Mouse (Mus musculus) hindbrain, embryonic 14.5 days (tissue): Measurements from ENCODE around the gene Elobl. TPM values are rescaled to one million over a fixed set of nuclear protein-coding genes. Genes with fewer than 3 reads are reported as not detected.
A peak's percentile ranks its signal among the peaks of the same experiment; 100 is the strongest.
"Not testable (repeated sequence)": the region's sequence is repeated elsewhere in the genome, so short reads cannot be mapped to it uniquely, and the experiment has no call there.

Source experiments
- ATAC-seq: fragments of 200-750 bp; cut with Nextera tagmentation; 2 replicates; pipeline ENCODE4 v1.8.0; 2017; ENCODE audit warnings: moderate number of reproducible peaks, mild to moderate bottlenecking, moderate TSS enrichment, moderate library complexity; ENCODE audit not compliant: low FRiP score
- DNase-seq: peaks from one replicate; pipeline ENCODE4 v3.0.0-alpha.2; 2015; ENCODE audit warnings: low spot score
- H3K27ac ChIP-seq: fragments of 300-500 bp; sonication (generic); 2 replicates; pipeline ENCODE4 v1.5.1; 2014; ENCODE audit warnings: mild to moderate bottlenecking, moderate library complexity
- H3K27me3 ChIP-seq: fragments of 300-500 bp; sonication (generic); 2 replicates; pipeline ENCODE4 v1.6.1; 2014; ENCODE audit warnings: mild to moderate bottlenecking, low read length, mixed read lengths; ENCODE audit not compliant: control insufficient read depth, insufficient read depth
- H3K36me3 ChIP-seq: fragments of 300-500 bp; sonication (generic); replicated peaks from 2 replicates; pipeline ENCODE4 v1.6.1; 2014; ENCODE audit not compliant: control insufficient read depth, insufficient read depth
- H3K4me1 ChIP-seq: fragments of 300-500 bp; sonication (generic); replicated peaks from 2 replicates; pipeline ENCODE4 v1.6.1; 2014; ENCODE audit warnings: antibody characterized with exemption, low read length, mixed read lengths; ENCODE audit not compliant: control insufficient read depth, insufficient read depth
- H3K4me2 ChIP-seq: fragments of 300-500 bp; sonication (generic); replicated peaks from 2 replicates; pipeline ENCODE4 v1.6.1; 2014; ENCODE audit warnings: mild to moderate bottlenecking, moderate library complexity
- H3K4me3 ChIP-seq: fragments of 300-500 bp; sonication (generic); replicated peaks from 2 replicates; pipeline ENCODE4 v1.5.1; 2014; ENCODE audit warnings: mild to moderate bottlenecking, low read length
- H3K9ac ChIP-seq: fragments of 300-500 bp; sonication (generic); 2 replicates; pipeline ENCODE4 v1.6.1; 2014
- H3K9me3 ChIP-seq: fragments of 300-500 bp; sonication (generic); 2 replicates; pipeline ENCODE4 v1.6.1; 2016; ENCODE audit warnings: low read length; ENCODE audit not compliant: control insufficient read depth
- WGBS: fragments of 180-500 bp; shearing (Covaris S2); extraction: QIAGEN DNeasy Blood & Tissue Kit; methylation state at CpG from one replicate; pipeline ENCODE4 v1.1.7; 2014; 5-methylcytosine and 5-hydroxymethylcytosine counted together
- polyA plus RNA-seq: library from polyadenylated mRNA; unstranded; fragments of >200 nt; fragmentation: Nextera tagmentation; extraction: Ambion mirVana; gene quantifications from 2 replicates; pipeline ENCODE4 v1.2.1, GENCODE M21; 2014

Gene Elobl
- polyA plus RNA-seq, 1 experiment from 2014 or later, result not detected

GRCm38 (mm10) chr11:89002068-89002467, 35.3 kb upstream of the Elobl start:
- WGBS, result 94% methylated on average over 5 of the region's 5 CpGs
- Histone ChIP-seq H3K4me3 (no peak overlapping the region), H3K27me3 (peaks cover 23% of the 10 kb centered on the region), H3K36me3 (no peaks in the 10 kb centered on the region), H3K4me1 (no peaks in the 10 kb centered on the region), H3K27ac (no peak overlapping the region), H3K9me3 (no peaks in the 10 kb centered on the region), H3K9ac (no peak overlapping the region), H3K4me2 (no peak overlapping the region)
- DNase-seq (no peak), ATAC-seq (no peak)

DNA sequence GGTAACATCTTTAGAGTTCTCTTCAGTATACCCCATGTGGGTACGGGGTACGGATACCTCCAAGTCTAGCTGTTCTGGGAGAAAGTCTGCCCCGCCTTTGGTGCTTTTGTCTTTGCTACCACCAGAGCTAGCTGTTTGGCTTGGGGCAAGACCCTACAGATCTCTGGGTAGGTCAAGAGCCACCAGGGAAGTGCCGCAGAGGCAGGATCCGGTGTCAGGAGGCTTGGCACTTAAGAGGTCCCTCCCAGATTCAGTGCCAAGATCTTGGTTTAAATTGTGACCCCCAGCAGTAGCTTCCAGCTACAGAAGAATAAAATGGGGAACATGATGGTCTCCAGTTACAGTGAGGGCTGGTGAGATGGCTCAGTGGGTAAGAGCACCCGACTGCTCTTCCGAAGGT, 34.8 kb upstream of the Elobl start:
- WGBS, result 97% methylated on average over 7 of the region's 7 CpGs
- Histone ChIP-seq H3K4me3 (no peak overlapping the region), H3K9me3 (no peaks in the 10 kb centered on the region), H3K27ac (no peak overlapping the region), H3K9ac (no peak overlapping the region), H3K4me1 (no peaks in the 10 kb centered on the region), H3K36me3 (no peaks in the 10 kb centered on the region), H3K4me2 (no peak overlapping the region), H3K27me3 (peaks cover 23% of the 10 kb centered on the region)
- ATAC-seq (no peak), DNase-seq (no peak)

- H3K9ac ChIP-seq, result no peak overlapping the region
- no peaks in the 10 kb centered on the region for H3K4me1 ChIP-seq
- peak overlapping the region; percentile 33; the same call in 1 of the 2 replicates for H3K4me3 ChIP-seq
- H3K9me3 ChIP-seq, result no peaks in the 10 kb centered on the region
- peaks cover 23% of the 10 kb centered on the region for H3K27me3 ChIP-seq
- H3K27ac ChIP-seq, result no peak overlapping the region
- H3K36me3 ChIP-seq, result no peaks in the 10 kb centered on the region
- DNase-seq, result no peak
- ATAC-seq, result no peak
- H3K4me2 ChIP-seq, result peak overlapping the region; percentile 41
Observed at GRCm38 (mm10) chr11:89000527-89000819, 33.7 kb upstream of the Elobl start.

DNA sequence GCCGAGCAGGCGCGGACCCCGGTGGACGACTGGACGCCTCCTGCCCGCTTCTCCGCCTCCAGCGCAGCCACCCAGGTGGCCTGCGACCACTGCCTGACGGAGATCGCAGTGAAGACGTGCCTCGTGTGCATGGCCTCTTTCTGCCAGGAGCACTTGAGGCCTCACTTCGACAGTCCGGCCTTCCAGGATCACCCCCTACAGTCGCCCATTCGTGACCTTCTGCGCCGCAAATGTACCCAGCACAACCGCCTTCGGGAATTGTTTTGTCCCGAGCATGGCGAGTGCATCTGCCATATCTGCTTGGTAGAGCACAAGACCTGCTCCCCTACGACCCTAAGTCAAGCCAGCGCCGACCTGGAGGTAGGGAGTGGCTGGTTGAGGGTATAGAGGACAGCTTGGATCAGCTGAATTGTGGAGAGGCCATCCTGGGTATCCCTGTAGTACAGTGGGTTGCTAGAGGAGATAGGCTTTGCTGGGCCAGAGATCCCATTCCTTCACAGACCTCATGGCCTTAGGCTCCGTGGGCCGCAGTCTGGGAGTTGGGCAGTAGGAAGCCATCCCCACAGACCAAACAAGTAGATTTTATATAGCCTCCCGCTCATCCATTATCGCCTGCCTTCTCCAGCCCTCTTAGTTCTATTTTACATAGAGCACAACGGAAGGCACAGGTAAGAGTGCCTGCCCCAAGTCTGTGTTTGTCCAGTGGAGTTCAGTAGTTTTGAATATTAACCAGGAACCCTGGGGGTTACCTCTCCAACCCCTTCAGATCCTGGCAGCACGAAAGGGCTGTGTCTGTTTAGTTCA, 33.2 kb upstream of the Elobl start:
- no peak for DNase-seq
- Histone ChIP-seq H3K9ac (peak overlapping the region; percentile 36; the same call in 1 of the 2 replicates), H3K27ac (no peak overlapping the region; the same call in 1 of the 2 replicates), H3K4me2 (peak overlapping the region; percentile 41), H3K4me1 (no peaks in the 10 kb centered on the region), H3K4me3 (peak overlapping the region; percentile 33), H3K27me3 (peaks cover 23% of the 10 kb centered on the region), H3K9me3 (no peaks in the 10 kb centered on the region), H3K36me3 (no peaks in the 10 kb centered on the region)
- ATAC-seq, result no peak
- 32% methylated on average over 33 of the region's 33 CpGs for WGBS

GRCm38 (mm10) chr11:88998974-88999722, 32.4 kb upstream of the Elobl start, which contains the start of gene Trim25:
Gene Trim25, plus strand, starts transcription at chr11:88999376.
- Histone ChIP-seq H3K36me3 (no peaks in the 10 kb centered on the region), H3K4me1 (no peaks in the 10 kb centered on the region), H3K4me2 (peak within 1 kb of the TSS; percentile 41), H3K4me3 (peak within 1 kb of the TSS; percentile 33), H3K9ac (peak within 1 kb of the TSS; percentile 36; the same call in 1 of the 2 replicates), H3K27me3 (peaks cover 23% of the 10 kb centered on the region), H3K27ac (no peak within 1 kb of the TSS; the same call in none of the 2 replicates), H3K9me3 (no peaks in the 10 kb centered on the region)
- WGBS, result 3% methylated on average over 48 of the region's 48 CpGs
- 0 out of 2 replicates have a peak, but pooled peaks have one; percentile 21 for ATAC-seq
- peak; percentile 53 for DNase-seq

GRCm38 (mm10) chr11:88998406-88998805, 31.7 kb upstream of the Elobl start:
- Histone ChIP-seq H3K4me3 (no peak overlapping the region), H3K27ac (no peak overlapping the region; the same call in 1 of the 2 replicates), H3K9ac (no peak overlapping the region), H3K36me3 (no peaks in the 10 kb centered on the region), H3K4me1 (no peaks in the 10 kb centered on the region), H3K9me3 (no peaks in the 10 kb centered on the region), H3K27me3 (peaks cover 23% of the 10 kb centered on the region), H3K4me2 (no peak overlapping the region)
- no peak for ATAC-seq
- WGBS, result 18% methylated on average over 2 of the region's 3 CpGs
- no peak for DNase-seq

GRCm38 (mm10) chr11:88997343-88997742, 30.6 kb upstream of the Elobl start:
- H3K27ac ChIP-seq, H3K4me2 ChIP-seq, DNase-seq, H3K9me3 ChIP-seq, H3K4me3 ChIP-seq, H3K36me3 ChIP-seq, H3K9ac ChIP-seq, H3K4me1 ChIP-seq, ATAC-seq: not testable (repeated sequence)
- H3K27me3 ChIP-seq, result peaks cover 23% of the 10 kb centered on the region
- WGBS, result 89% methylated on average over 5 of the region's 5 CpGs

DNA sequence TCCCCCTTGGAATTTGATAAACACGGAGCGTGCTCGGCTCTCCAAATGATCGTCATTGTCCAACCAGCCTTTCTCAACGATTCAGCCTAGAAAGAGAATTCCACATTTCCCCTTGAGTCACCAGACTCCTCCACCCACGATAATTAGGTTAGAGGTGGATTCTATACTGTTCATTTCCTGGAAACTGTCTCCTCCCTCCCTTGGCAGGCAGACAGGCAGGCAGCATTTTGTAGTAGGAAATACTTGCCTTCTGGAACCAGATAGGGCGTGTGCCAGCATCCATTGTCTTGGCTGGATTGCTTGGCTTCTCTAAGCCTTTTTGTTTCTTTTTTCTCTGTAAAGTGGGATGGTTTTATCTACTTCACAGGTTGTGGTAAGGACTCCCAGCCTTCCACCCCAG, 29.7 kb upstream of the Elobl start:
- Histone ChIP-seq H3K4me1 (no peaks in the 10 kb centered on the region), H3K27ac (no peak overlapping the region), H3K4me3 (no peak overlapping the region), H3K9ac (no peak overlapping the region), H3K4me2 (no peak overlapping the region), H3K9me3 (no peaks in the 10 kb centered on the region), H3K27me3 (peaks cover 23% of the 10 kb centered on the region), H3K36me3 (peaks cover 5% of the 10 kb centered on the region; the same call in 1 of the 2 replicates)
- no peak for DNase-seq
- 73% methylated on average over 7 of the region's 7 CpGs for WGBS
- ATAC-seq, result no peak

- H3K4me2 ChIP-seq, result no peak overlapping the region
- no peak overlapping the region for H3K9ac ChIP-seq
- H3K27me3 ChIP-seq, result peaks cover 23% of the 10 kb centered on the region
- DNase-seq (no peak), ATAC-seq (no peak)
- H3K9me3 ChIP-seq, result no peaks in the 10 kb centered on the region
- no peaks in the 10 kb centered on the region for H3K4me1 ChIP-seq
- H3K27ac ChIP-seq, result 0 out of 2 replicates have a peak overlapping the region, but pooled peaks have one; percentile 33
- peaks cover 12% of the 10 kb centered on the region for H3K36me3 ChIP-seq
- WGBS, result 94% methylated on average over 2 of the region's 2 CpGs
- H3K4me3 ChIP-seq, result no peak overlapping the region
Observed at GRCm38 (mm10) chr11:88995616-88996015, 28.9 kb upstream of the Elobl start.
